Mouse (Mus musculus) kidney, postnatal 14 days (tissue): ENCODE measurements at regions not wholly inside any gene's neighbourhood (a gene's known extent, or its start where the extent isn't known, plus 50 kb on each side); places are given as distances from the start of the nearest gene placed in this dataset.

ENCODE experiments used
- DNase-seq: peaks from one replicate; pipeline ENCODE4 v3.0.0; 2022; ENCODE audit warnings: mixed read lengths

DNA sequence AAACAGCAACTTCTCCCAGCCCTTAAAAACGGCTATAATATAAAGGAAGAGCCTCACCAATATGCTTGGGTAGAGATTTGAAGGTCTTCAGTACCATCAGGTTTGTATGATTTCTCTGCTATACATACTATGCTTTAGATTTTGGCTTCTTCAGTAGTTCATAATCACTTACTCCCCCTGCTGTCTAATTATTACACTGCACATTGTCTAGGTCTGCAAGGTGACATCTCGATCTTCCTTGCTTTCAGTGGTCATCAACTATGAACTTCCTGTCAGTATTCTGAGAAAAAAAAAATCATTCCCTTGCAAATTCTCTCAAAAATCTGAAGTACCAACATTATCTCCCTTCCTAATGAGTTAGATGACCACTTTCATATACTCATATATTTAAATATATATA is 225.4 kb upstream of the Galnt5 start:
- no peak for DNase-seq

DNA sequence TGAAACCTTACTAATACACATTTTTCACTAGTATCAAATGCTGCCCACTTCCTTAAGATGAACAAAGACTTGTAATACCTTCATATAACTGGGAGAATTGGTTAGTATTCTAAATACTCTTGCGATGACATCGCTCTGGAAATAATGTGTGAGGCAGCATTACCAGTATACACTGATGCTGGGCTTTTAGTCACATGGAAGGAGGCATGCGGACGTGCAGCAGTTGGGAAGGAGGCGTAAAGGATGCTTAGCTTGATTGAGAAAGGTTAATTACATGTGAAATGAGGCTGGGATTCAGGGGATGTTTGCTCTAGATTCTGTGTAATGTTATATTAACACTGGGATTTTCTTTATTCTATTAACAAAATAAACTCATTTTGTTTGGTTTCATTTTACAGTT is 221.5 kb upstream of the Galnt5 start:
- no peak for DNase-seq

DNA sequence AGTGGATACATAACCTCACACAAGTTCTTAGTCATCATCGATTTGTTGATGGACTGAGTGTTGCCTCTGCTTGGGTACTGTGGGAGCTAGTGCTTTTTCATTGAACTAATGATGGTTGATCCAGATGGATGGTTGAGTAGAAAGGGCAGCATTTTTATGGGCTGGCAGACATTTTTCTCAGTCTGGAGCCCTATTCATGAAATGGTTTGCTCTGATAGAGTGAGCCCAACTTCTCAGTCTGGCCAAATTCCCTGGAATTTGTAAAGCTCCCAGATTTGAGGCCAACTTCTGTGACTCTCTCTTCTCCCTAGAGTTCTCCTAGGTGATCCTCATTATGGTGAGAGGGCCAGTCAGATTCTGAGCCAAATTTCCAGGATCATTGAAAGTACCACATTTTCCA is 216.8 kb upstream of the Galnt5 start:
- no peak for DNase-seq

DNA sequence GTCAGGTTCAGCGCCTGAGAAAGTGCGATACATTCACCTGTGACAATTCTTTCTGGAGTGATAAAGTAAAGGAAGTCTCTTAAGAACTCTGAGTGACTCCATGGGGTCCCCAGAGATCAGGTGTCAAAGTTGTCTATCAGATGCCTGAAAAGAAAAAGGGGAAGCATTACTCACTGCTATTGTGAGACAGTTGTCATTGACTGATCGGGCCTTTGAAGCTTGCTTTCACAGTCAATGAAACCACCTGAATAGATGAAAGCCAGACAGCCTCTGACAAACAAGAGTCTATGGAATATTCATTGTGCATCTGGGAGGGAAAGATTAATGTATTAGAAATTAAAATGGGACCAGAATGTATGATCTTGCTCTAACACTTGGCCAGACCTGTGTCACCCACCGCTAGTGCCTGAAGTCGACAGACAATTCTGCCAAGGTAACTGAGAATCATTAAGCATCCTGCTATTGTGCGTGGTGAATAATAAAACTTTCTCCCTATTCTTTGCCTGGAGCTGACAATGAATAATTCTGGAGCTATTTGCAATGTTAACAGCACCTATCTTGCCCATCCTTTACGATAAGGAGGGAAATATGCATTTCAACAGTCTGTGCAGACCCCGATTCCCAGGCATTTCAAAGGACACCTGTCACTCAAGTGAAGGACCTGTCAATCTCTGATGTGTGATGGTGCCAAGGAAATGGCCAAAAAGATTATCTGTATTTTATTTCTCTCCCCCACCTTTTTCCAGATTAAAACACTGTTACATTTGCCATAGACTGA is 204.0 kb upstream of the Galnt5 start:
- DNase-seq = no peak

DNA sequence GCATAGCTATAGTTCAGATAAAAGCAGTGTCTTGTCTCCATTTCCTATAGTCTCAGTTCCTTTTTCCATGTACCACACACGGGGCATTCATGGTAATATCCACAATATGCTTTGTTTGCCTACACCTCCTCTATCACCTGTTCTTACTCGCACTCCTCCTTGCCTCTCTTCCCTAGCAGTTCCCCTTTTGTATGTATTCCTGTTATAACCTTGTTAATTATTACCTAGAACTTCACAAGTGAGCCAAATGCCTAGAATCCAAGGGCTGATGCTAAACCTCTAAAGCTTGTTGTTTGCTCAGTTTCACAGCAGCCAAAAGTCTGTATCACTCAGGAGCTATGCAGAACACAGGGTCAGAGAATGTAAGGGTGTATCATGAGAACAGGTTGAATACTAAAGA is 198.4 kb upstream of the Galnt5 start:
- DNase-seq = no peak

DNA sequence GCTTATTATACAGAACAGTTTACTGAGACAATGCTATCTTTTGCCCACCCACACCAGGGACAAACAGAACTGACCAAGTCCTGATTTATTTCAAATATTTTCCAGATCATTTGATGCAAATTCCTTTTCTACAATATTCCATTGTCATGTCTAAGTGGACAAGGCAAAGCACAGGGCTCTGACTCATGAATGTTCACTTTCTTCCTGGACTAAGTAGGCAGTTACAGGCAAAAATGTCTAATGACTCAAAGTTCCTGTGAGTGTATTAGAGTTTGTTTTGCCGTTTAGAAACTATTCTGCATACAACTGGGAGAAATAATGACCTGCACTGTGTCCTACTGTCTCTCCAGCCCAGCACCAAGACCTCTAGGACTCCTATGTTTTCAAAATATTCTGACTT is 189.8 kb upstream of the Galnt5 start:
- no peak for DNase-seq

DNA sequence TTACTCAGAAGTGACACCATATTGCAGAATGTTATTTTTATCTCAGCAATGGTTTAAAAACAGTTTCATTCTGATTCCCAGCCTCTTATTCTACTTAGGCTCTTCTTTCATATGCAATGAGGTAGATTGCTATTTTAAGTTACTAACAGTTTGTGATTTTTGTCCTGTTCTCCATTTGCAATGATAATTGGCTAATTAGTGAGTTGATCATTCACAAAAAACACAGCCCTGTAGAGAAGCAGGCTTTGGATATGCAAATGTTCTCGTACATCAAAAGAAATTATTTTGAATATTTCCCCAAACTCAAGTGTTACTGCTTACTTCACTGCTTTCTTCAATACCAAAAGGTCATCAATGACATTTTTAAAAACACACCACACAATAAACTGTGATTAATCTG is 184.7 kb upstream of the Galnt5 start:
- DNase-seq = no peak

DNA sequence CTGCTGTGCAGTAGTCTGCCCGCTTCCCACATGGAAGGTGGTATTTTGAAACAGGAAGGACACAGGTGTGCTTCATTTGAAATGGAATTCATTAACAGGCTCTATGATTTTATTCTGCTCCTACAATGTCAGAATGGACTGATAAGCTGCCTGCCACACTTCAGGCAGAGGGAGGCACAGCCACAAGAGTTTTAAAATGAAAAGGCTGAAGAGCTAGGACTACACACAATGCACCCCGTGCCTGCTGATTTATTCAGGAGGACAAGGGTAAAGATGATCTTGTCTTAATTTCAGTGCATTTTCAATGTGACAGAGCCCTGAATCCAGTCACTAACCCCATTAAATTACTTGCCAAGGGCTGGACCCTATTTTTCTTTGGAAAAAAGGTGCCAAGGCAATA is 177.3 kb upstream of the Galnt5 start:
- no peak for DNase-seq

DNA sequence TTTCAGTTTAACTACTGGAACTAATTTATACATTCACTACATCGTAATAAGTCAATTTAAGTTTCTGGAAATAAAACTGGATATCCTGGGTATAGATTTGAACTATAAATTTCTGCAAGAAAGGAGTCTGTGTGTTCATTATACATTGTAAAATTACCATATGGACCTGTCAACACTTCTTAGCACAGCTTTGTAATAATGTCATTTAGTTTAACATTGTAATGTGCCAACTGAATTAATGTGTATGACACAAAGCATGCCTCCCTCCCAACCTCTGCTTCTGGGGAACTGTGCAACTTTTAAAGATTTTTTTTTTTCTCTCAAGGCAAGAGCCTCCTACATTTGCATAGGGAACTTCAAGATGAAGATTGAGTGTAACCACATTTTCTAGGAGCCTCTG is 176.8 kb upstream of the Galnt5 start:
- DNase-seq = no peak

DNA sequence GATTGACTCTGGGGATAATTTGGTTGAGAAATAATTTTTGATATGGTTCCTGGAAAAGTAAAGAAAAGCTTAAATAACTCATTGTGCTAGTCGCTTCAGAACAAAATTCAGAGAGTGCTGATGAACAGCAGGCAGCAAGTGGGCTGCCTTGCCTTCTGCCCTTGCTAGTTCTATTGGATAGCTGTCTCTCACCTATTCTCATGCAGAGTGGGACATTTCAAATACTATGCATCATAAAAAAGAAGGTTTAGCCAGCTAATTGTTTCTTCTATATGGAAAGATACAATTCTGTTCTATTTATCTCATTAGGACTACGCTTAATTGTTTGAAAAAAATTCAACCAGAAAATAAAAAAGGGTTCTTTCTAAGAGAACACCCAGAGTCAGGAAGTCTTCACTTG is 169.4 kb upstream of the Galnt5 start:
- no peak for DNase-seq

DNA sequence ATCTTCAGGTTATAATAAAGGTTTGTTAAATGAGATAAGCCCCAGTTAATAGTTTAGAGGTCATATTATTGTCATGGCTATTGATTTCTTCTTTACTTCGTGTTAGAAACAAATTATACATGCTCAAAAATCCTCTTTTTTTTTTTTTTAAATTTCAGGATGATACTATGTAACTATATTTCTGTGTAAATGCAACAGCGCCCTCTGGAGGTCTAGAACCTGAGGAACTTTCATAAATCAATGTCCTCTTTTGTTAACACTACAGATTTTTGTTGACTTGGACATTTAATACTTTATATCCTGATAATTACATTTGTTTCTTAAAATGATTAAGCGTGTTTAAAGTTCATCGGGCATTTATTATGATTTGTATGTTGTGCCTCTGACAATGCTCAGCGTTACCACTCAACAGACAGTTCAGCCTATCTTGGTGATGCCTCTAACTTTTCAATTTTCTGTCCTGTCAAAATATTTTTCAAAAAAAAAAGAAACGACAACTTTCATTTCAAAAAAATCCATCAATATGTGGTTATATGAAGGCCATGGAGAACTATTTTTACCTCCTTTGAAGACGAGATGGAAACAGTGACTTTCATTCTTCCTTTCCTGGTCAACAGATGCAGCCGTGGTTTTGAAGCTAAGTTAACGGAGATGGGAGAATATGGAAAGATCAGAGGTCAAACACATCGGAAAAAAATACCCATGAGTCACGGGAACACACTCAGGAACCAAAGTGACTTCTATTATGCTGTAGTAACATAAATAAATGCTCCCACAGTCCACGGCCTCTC is 164.9 kb upstream of the Galnt5 start:
- DNase-seq = peak; percentile 53

DNA sequence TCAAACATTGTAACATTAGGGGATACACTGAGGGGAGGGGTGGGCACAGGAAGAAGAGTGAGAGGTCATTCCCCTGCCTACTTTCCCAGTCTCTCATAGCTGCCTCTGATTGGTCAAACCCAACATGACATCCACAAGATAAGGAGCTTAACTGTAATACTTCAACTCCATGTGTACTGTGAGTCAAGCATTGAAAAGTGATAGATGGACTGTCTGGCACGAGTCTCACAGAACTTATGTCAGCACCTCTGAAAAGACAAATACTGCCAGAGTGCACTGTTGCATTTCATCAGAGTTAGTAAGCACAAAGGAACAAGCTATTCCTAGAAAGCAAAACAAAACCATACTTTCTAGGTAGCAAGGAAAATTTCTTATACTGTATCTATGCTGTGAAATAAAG is 152.5 kb upstream of the Galnt5 start:
- DNase-seq = peak; percentile 1

DNA sequence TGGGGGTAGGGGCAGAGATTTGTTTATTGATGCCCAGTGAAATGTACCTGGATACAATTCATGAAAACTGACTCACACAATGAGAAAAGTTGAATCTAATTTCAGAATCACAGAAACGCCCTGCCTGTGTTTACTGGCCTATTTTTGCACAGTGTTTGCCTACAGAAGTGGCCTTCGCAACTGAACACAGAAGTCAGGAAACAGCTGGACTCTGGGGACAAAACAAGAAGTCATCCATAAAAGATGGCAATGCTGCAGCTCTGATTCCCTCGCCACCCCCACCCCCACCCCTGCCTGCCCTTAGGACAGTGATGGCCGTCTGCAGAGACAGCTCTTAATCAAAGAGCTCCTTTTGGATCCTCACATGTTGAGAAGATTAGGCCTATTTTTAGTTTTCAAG is 150.0 kb upstream of the Galnt5 start:
- peak; percentile 27 for DNase-seq

DNA sequence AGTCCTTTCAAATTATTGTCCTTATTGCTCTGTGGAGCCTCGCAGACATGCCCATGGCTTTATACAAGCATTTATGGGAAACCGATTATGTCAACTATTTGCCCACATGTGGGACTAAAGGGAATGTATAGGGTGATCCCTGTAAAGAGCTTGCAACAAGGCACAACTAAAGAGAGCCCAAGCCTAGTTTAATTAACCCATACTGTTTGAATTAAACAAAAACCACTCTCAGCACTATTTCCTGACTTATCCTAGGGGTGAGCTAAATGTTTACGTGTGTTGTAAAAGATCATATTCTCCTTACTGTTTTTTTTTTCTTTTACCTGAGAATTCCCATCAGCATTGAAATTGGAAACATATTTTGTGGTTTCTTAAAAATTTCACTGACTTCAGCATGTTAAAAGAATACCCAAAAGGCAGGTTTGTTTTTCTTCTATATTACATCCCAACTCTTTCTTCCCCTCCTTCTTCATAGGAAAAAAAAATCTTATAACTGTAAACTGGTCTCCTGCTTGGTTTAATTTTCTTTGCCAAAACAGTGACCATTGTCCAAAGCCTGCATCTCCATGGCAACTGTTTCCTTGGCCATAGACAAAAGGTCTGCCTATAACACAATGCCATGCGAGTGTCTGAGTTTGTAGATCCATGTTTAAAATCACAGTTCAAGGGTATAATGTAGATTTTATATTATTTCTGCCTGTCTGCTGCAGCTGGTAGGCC is 148.2 kb upstream of the Galnt5 start:
- no peak for DNase-seq

DNA sequence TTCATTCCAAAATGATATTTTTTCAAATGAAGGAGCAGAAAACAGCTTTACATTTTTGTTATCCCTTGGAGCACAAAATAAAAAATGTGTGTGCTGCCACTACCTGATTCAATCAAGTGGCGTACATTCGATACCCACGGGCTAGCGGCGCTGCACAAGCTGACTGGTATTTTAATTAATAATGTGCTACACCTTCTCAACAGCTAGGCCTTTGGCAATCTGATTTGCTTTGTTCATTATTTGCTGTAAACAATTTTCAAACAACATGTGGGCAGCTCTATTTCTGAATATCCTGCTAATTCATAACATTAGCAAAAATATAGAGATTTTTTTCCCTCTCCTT is 147.7 kb upstream of the Galnt5 start:
- no peak for DNase-seq

DNA sequence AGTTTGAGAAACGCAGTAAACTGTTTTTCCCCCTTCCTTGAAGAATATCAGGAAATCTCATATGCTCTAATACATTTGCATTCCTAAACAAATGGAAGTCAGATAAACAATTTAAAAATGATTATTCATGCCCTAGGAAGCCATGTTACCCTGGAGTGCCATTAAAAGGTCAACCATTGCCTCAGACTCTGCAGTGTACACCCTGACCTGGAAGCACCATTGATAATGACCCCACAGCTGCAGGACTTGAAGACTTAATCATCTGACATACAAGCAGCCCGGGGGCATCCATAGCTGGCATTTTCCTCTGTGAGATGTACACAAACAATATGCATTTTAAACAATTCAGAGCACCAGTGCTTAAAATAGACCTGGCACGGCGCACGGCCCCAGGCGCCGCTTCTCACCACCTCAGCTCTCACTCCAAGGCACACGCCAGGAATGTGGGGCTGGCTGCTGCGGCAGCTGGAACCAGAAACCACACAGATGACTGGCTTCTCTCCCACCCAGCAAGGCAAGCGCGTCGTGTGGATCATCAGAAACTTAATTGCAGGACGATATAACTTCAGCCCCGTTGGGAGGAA is 141.1 kb upstream of the Galnt5 start:
- DNase-seq = peak; percentile 3

DNA sequence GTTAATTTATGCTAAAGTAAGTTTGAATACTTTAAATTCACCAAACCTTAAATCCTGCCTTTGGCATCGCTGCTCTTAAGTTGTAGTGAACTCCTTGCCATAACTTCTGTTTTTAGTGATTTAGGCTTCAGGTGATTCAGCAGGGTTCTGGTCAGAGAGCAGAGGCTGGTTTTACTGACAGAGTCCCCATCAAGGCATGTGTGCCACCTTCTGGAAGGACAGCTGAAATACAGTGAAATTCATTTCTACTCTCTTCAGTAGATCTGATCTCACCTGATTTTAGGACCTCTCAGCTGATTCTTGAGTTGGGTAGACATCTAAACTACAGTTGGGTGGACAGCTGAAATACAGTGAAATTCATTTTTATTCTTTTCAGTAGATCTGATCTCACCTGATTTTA is 132.4 kb upstream of the Galnt5 start:
- no peak for DNase-seq

DNA sequence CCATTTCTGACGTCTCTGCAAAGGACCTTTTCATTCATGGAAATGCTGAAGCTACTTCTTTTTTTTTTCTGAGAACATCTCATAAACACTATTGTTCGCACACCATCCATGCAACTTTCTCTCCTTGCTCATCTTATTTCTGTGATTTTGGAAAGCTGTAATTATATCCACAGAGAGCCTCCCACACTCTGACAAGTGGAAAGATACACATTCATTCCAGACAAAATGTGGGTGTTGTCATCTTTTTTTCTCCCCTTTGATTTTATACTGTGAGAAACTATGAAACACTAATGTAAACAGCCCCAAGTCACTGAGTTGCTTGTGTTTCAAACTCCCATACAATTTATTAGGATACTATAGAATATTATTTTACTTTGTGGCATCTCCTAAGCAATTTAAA is 129.6 kb upstream of the Galnt5 start:
- DNase-seq = no peak

DNA sequence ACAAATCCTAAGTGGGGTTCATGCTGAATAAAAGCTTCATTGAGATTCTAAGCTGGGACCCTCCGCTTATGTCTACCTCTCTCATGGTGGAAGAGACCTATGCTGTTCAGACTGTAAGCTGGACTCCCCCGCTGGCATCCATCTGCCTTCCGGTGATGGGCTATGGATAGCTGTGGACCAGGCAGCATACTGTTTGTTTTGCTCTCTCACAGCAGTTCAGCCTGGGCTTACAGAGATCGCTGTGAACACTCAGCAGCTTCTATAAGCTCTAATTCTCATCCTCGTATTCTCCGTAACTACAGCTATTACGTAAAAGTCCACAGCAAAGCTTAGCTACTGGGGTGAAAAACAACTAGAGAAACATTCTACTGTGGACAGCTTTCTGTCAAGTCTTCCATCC is 97.5 kb upstream of the Galnt5 start:
- no peak for DNase-seq

DNA sequence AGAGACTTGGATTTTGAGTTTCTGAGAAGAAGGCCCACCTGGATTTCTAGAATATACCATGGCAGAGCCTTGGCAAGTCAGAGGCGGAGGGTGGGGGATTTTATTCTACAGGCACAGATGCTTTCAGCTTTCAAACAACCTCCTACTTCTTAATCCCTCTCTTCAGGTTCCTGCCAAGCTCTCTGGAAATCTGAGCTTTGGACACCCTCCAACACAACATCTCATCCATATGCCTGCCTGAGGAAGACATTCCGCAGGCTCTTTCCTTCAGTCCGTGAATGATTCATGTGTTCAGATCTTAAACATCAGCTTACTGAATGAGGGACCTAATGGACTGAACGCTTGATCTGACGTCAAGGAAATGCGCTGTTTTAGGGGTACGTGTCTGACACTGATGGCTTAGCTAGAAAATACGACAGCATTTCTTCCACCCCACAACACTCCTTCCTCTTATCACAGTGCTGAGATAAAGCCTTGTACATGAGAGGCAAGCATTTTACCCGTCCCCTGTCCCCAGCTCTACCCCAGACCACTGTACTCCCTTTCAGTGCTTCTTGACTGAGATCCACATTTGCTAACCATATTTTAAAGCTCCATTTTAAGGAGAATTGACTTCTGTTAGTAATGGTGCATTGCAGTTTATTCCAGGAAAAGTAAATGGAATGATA is 97.0 kb upstream of the Galnt5 start:
- no peak for DNase-seq

DNA sequence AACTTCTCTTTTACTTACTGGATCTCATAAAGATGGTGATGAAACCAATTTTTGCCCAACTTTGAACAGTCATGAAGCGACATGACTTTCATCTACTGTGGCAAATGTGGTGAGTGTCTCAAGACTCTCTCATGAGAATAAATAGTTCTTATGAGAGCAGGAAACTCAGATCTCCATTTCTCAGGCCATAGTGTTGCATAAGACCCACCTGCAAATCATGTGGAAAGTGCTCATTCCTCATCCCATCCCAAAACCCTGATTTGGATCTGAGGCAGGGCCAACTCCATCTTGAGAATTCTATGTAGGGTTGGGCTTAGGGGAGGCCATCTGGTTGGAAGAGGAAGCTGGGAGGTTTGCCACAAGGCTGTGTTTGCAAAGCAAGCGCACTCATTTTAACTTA is 92.5 kb upstream of the Galnt5 start:
- DNase-seq = no peak

DNA sequence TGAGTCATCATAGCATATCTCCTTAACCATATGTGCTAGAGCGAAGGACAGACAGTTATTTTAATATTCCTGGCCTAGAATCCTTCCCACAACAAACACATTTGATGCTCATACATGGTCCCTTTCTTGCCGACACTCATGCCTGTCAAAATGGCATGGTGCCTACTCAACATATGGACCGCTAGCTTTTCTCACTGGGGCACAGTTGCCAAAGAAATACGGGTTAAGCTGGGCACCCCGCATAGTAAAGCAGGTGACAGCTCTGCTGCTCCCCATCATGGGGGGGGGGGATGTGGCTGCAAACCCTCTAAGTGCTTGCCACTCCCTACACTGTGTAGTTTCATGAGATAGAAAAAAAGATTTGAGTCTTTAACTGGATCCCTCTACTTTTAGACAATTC is 90.7 kb upstream of the Galnt5 start:
- DNase-seq = no peak

DNA sequence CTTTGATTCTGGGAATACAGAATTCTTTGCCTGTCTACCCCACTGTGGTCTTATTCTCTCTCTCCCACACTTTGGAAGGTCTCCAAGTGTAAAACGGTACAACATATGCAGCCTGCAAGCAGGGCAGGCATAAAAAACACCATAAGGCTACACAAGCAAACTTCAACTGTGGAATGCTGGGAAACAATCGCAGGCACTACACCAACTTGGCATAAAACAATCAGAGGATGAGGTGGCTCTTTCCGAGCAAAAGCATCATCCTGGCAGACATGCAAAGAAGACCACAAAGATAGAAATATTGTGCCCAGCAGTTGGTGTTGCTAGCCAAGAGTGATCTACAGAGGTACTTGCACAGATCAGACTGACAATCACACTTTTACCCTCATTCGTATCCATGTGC is 88.0 kb upstream of the Galnt5 start:
- no peak for DNase-seq
